Mouse (Mus musculus): Measurements from ENCODE around the gene Olfr1408. TPM values are rescaled to one million over a fixed set of nuclear protein-coding genes. Genes with fewer than 3 reads are reported as not detected.

Gene Olfr1408
- polyA plus RNA-seq (2015; fragmentation: Nextera tagmentation; extraction: Ambion mirVana): not detected in 2 replicates

DNA sequence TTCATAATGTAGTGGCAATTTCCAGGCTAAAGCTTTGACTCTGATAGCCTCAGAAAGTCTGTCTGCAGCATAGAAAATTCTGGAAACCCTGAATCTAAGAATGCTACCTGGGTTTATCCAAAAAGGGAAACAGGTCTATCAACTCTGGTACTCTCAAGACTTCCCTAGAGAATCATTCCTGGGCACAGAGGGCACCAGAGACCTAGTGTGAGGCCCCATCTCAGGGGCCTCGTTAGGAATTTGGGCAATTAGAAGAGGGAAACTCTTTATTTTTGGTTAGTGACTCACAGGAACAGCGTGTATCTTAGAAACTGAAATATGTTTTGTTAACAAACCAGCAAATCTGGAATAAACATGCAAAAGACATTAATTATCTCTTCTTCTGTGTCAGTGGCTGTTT, at the start of gene Olfr1408:
Olfr1408 (minus strand) TSS at position 101 of the 400 bp plus-strand sequence.
- Histone ChIP-seq H3K36me3 (ENCODE audit: control insufficient read depth, insufficient read depth) (no peaks in the 10 kb centered on the region), H3K27me3 (ENCODE audit: control insufficient read depth, insufficient read depth, low read depth, low read length) (no peaks in the 10 kb centered on the region), H3K27ac (ENCODE audit: low read length) (no peak within 1 kb of the TSS), H3K4me2 (ENCODE audit: low read depth, low read length) (no peak within 1 kb of the TSS), H3K4me1 (ENCODE audit: control insufficient read depth, low read depth, low read length) (no peaks in the 10 kb centered on the region), H3K9ac (ENCODE audit: low read depth, low read length) (no peak within 1 kb of the TSS), H3K4me3 (ENCODE audit: low read depth, low read length) (no peak within 1 kb of the TSS), H3K9me3 (replicated peaks; ENCODE audit: control insufficient read depth, low read length) (no peaks in the 10 kb centered on the region)
- 51% methylated on average over 2 of the region's 2 CpGs for WGBS (ENCODE audit: insufficient replicate concordance)
- ATAC-seq (ENCODE audit: low read depth): no peak

GRCm38 (mm10) chr1:173174154-173174842, 37.1 kb upstream of the Olfr1408 start:
- Histone ChIP-seq H3K9me3 (replicated peaks; ENCODE audit: control insufficient read depth, low read length) (no peaks in the 10 kb centered on the region), H3K9ac (ENCODE audit: low read depth, low read length) (no peak overlapping the region), H3K4me3 (ENCODE audit: low read depth, low read length) (no peak overlapping the region), H3K4me2 (ENCODE audit: low read depth, low read length) (no peak overlapping the region), H3K4me1 (ENCODE audit: control insufficient read depth, low read depth, low read length) (no peaks in the 10 kb centered on the region), H3K36me3 (ENCODE audit: control insufficient read depth, insufficient read depth) (no peaks in the 10 kb centered on the region), H3K27me3 (ENCODE audit: control insufficient read depth, insufficient read depth, low read depth, low read length) (no peaks in the 10 kb centered on the region), H3K27ac (ENCODE audit: low read length) (no peak overlapping the region)
- ATAC-seq (ENCODE audit: low read depth): no peak

Other genes starting within 250 kb of the Olfr1408 start
- 126 and 137 TPM in 2 replicates for gene Apcs, start 242.3 kb downstream of the Olfr1408 start, polyA plus RNA-seq (2015; fragmentation: Nextera tagmentation; extraction: Ambion mirVana)
- not detected in 2 replicates for gene Olfr16, start 187.0 kb downstream of the Olfr1408 start, polyA plus RNA-seq (2015; fragmentation: Nextera tagmentation; extraction: Ambion mirVana)
- not detected in 2 replicates for gene Olfr1406, start 53.3 kb upstream of the Olfr1408 start, polyA plus RNA-seq (2015; fragmentation: Nextera tagmentation; extraction: Ambion mirVana)
- not detected in 2 replicates for gene Olfr218, start 60.4 kb upstream of the Olfr1408 start, polyA plus RNA-seq (2015; fragmentation: Nextera tagmentation; extraction: Ambion mirVana)
- gene Olfr1404, start 75.0 kb upstream of the Olfr1408 start, polyA plus RNA-seq (2015; fragmentation: Nextera tagmentation; extraction: Ambion mirVana): not detected in 2 replicates
- 0.20 and 0.21 TPM in 2 replicates for gene Fcer1a, start 89.8 kb upstream of the Olfr1408 start, polyA plus RNA-seq (2015; fragmentation: Nextera tagmentation; extraction: Ambion mirVana)
- not detected in 2 replicates for gene Olfr418, start 128.6 kb upstream of the Olfr1408 start, polyA plus RNA-seq (2015; fragmentation: Nextera tagmentation; extraction: Ambion mirVana)
- gene Mptx2, start 140.4 kb upstream of the Olfr1408 start, polyA plus RNA-seq (2015; fragmentation: Nextera tagmentation; extraction: Ambion mirVana): not detected in 2 replicates
- gene Ackr1, start 196.4 kb upstream of the Olfr1408 start, polyA plus RNA-seq (2015; fragmentation: Nextera tagmentation; extraction: Ambion mirVana): 69.3 and 71.7 TPM in 2 replicates
- gene Aim2, start 213.5 kb upstream of the Olfr1408 start, polyA plus RNA-seq (2015; fragmentation: Nextera tagmentation; extraction: Ambion mirVana): 3.6 and 3.8 TPM in 2 replicates
- 1.7 and 1.8 TPM in 2 replicates for gene Cadm3, start 230.3 kb upstream of the Olfr1408 start, polyA plus RNA-seq (2015; fragmentation: Nextera tagmentation; extraction: Ambion mirVana)